Mouse (Mus musculus) liver, embryonic 14.5 days (tissue): ENCODE data around the gene Kdm1a.

Source experiments
- CTCF ChIP-seq: IDR thresholded peaks from 2 replicates; pipeline ENCODE4 v1.5.1; 2016; ENCODE audit warnings: antibody characterized with exemption, low read depth, control low read depth
- EP300 ChIP-seq: IDR thresholded peaks from 2 replicates; pipeline ENCODE4 v1.6.1; 2016; ENCODE audit warnings: antibody characterized with exemption, low read depth

DNA sequence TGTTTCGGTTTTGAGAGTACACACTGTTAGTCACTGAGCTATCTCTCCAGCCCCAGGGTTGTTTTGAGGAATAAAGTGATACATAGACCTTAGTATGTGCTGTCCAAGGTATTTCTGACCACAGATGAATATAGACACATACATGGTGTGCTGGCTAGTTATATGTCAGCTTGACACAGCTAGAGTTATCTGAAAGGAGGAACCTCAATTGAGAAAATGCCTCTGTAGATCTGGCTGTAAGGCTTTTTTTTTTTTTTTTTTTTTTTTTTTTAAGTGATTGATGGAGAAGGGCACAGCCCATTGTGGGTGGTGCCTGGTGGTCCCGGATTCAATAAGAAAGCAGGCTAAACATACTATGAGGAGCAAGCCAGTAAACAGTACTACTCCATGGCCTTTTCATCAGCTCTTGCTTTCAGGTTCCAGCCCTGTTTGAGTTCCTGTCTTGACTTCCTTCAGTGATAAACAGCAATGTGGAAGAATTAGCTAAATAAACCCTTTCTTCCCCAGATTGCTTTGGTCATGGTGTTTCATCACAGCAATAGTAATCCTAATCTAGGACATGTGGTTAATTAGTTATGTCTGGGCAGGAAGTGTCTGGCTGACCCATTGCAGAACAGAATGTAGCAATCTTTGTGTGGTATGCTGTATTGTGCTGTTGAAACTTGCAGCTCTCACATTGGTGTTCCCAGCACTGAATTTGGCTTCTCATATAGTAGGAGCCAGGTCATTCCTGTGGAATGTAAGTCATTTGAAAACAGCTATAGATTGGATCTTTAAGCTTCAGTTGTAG lies 96.9 kb downstream of the Kdm1a start:
- no peak for TF ChIP-seq EP300
- no peak for TF ChIP-seq CTCF
